Mouse (Mus musculus): ENCODE measurements around the gene Kif21b.

- no peak for TF ChIP-seq CTCF (IDR thresholded peaks at IDR 0.05 in 2 of 3, conservative IDR thresholded peaks at IDR 0.05 in 1 of 3; ENCODE audit: control insufficient read depth in 1 of 3, insufficient read depth in 1 of 3, low read depth in 2 of 3, low read length in 3 of 3, poor library complexity in 1 of 3, severe bottlenecking in 1 of 3)
- no peak for TF ChIP-seq POLR2A (IDR thresholded peaks at IDR 0.05; ENCODE audit: control insufficient read depth in 1 of 2, insufficient read depth in 1 of 2, low read depth in 1 of 2, low read length in 2 of 2, poor library complexity in 1 of 2)
- no peak for TF ChIP-seq RCOR1 (IDR thresholded peaks at IDR 0.05; ENCODE audit: low read depth, low read length)
- TF ChIP-seq CHD1 (IDR thresholded peaks at IDR 0.05; ENCODE audit: low read depth, low read length): no peak
- no peak for TF ChIP-seq ZMIZ1 (IDR thresholded peaks at IDR 0.05; ENCODE audit: low read depth, low read length)
- TF ChIP-seq EP300 (IDR thresholded peaks at IDR 0.05; ENCODE audit: low read depth in 1 of 2, low read length in 2 of 2): no peak
Measured at GRCm38 (mm10) chr1:136131603-136132291, 558 bp downstream of the Kif21b start.
